Mouse (Mus musculus) ES-Bruce4 (cell line): ENCODE measurements around the gene 4931428F04Rik.

Source experiments
- EP300 ChIP-seq: IDR thresholded peaks from 2 replicates; pipeline ENCODE4 v1.6.1; 2011; ENCODE audit warnings: low read depth, low read length; ENCODE audit not compliant: insufficient read depth
- POLR2A ChIP-seq: IDR thresholded peaks from one replicate; pipeline ENCODE4 v1.8.1; 2011; ENCODE audit warnings: low read length; ENCODE audit not compliant: insufficient read depth

DNA sequence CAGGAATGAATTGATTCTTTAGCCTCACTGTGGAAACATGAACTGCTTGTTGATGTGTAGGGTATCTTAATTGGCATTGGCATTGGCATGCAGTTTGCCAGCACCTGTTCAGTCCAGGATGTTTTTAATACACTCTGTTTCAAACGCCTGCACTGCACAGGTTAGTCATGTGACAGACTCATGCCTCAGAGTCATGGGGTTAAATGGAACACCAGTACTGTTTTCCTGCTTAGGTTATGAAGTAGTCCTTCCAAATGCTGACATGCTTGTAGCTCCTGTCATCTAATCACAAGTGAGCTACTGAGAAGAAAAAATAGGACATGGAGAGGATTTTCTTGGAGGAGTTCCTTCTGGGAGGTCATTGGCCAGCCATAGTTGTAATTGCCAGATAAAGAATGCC is 54.5 kb downstream of the 4931428F04Rik start:
- no peak for TF ChIP-seq POLR2A
- TF ChIP-seq EP300 = no peak
